Comparison of ENCODE assay signal across 13 mouse cellular contexts in genomic region chr4:97580906-97581305, GRCm38 (mm10).
DNase-seq lines count a peak whose midpoint lies in the region; ATAC-seq lines count a peak whose summit lies in the region.
"Had no signal": no experiment of that assay in that cellular context is flagged by ENCODE, and none has a peak within 500 bp of the region (broad histone marks: within the 10 kb centered on the region; RNA-seq: fewer than 3 reads in every experiment).

No protein-coding gene starts in this region.

- no peaks in the 10 kb centered on the region for H3K36me3 ChIP-seq in forebrain, embryonic 16.5 days (ENCODE audit: control insufficient read depth, insufficient read depth)
- H3K36me3 ChIP-seq in limb, embryonic 11.5 days (ENCODE audit: control insufficient read depth, insufficient read depth, low read length) = no peaks in the 10 kb centered on the region
- H3K36me3 ChIP-seq: embryonic facial prominence, embryonic 13.5 days; kidney, embryonic 15.5 days; liver, embryonic 12.5 days had no signal

- WGBS in forebrain, embryonic 16.5 days = 25% methylated on average over 7 of the region's 7 CpGs
- 89% methylated on average over 7 of the region's 7 CpGs for WGBS in limb, embryonic 11.5 days

- DNase-seq in cerebellum, postnatal 10 days = peak; percentile 33 to 60
- DNase-seq in cerebellum, adult 9-11 months = no peak
- peak; percentile 60 for DNase-seq in Muller cell, postnatal 12 days (ENCODE audit: inconsistent ontology term)
- peak; percentile 14 for DNase-seq in limb, embryonic 11.5 days (ENCODE audit: low spot score)
- DNase-seq: thymus, adult 2 months had no signal

- ATAC-seq in forebrain, embryonic 16.5 days = no peak
- ATAC-seq in limb, embryonic 11.5 days (ENCODE audit: insufficient number of reproducible peaks, low FRiP score, low TSS enrichment, low read depth) = no peak
- ATAC-seq in granulocyte monocyte progenitor cell, adult 5-6 weeks (replicated peaks; ENCODE audit: poor library complexity, severe bottlenecking) = no peak
- ATAC-seq in activated CD4-positive, CD25-positive, alpha-beta regulatory T cell, adult 4 months = no peak
- no peak for ATAC-seq in megakaryocyte-erythroid progenitor cell, adult 5-6 weeks (replicated peaks; ENCODE audit: low FRiP score, low TSS enrichment, poor library complexity, severe bottlenecking)
- ATAC-seq: liver, embryonic 12.5 days had no signal

- peak overlapping the region; percentile 93 for H3K27ac ChIP-seq in forebrain, embryonic 16.5 days (ENCODE audit: low read length)
- H3K27ac ChIP-seq in limb, embryonic 11.5 days (replicated peaks; ENCODE audit: low read depth, low read length) = no peak overlapping the region
- H3K27ac ChIP-seq: kidney, embryonic 15.5 days; liver, embryonic 12.5 days had no signal

- H3K9ac ChIP-seq in forebrain, embryonic 16.5 days (replicated peaks; ENCODE audit: low read depth, low read length) = no peak overlapping the region
- no peak overlapping the region for H3K9ac ChIP-seq in limb, embryonic 11.5 days (ENCODE audit: low read length)
- H3K9ac ChIP-seq: kidney, embryonic 15.5 days; liver, embryonic 12.5 days had no signal

- H3K4me2 ChIP-seq in forebrain, embryonic 16.5 days (ENCODE audit: low read length) = peak overlapping the region; percentile 52
- H3K4me2 ChIP-seq in limb, embryonic 11.5 days (ENCODE audit: low read depth, severe bottlenecking) = no peak overlapping the region
- H3K4me2 ChIP-seq: kidney, embryonic 15.5 days; liver, embryonic 12.5 days had no signal

- H3K9me3 ChIP-seq in forebrain, embryonic 16.5 days (ENCODE audit: control insufficient read depth, low read length) = no peaks in the 10 kb centered on the region
- H3K9me3 ChIP-seq in limb, embryonic 11.5 days (ENCODE audit: control insufficient read depth, low read length) = no peaks in the 10 kb centered on the region
- H3K9me3 ChIP-seq: embryonic facial prominence, embryonic 13.5 days; kidney, embryonic 15.5 days; liver, embryonic 12.5 days had no signal

- no peak overlapping the region; the same call in 1 of the 2 replicates for H3K4me3 ChIP-seq in forebrain, embryonic 16.5 days (replicated peaks; ENCODE audit: low read length)
- H3K4me3 ChIP-seq in limb, embryonic 11.5 days (ENCODE audit: low read depth, low read length) = no peak overlapping the region
- H3K4me3 ChIP-seq: kidney, embryonic 15.5 days; liver, embryonic 12.5 days had no signal

- H3K27me3 ChIP-seq in forebrain, embryonic 16.5 days (replicated peaks; ENCODE audit: control insufficient read depth, insufficient read depth, low read length) = no peaks in the 10 kb centered on the region
- H3K27me3 ChIP-seq in limb, embryonic 11.5 days (ENCODE audit: control insufficient read depth, insufficient read depth, low read length) = no peaks in the 10 kb centered on the region
- H3K27me3 ChIP-seq: CH12.LX; kidney, embryonic 15.5 days; liver, embryonic 12.5 days had no signal

- H3K4me1 ChIP-seq in forebrain, embryonic 16.5 days (replicated peaks; ENCODE audit: control insufficient read depth, insufficient read depth, low read length) = peaks cover 43% of the 10 kb centered on the region
- peaks cover 42% of the 10 kb centered on the region for H3K4me1 ChIP-seq in limb, embryonic 11.5 days (ENCODE audit: control insufficient read depth, insufficient read depth, low read length)
- H3K4me1 ChIP-seq: liver, embryonic 12.5 days had no signal
